Mouse (Mus musculus) lung, postnatal 0 days (tissue): ENCODE results near the gene Ddx55. TPM values are rescaled to one million over a fixed set of nuclear protein-coding genes. Genes with fewer than 3 reads are reported as not detected.
"Not testable (repeated sequence)": the region's sequence is repeated elsewhere in the genome, so short reads cannot be mapped to it uniquely, and the experiment has no call there.

Experiments
- ATAC-seq: fragments of 200-750 bp; cut with Nextera tagmentation; 2 replicates; pipeline ENCODE4 v1.8.0; 2017; ENCODE audit warnings: moderate library complexity
- DNase-seq: peaks from one replicate; pipeline ENCODE4 v3.0.0-alpha.2; 2016; ENCODE audit warnings: low spot score
- H3K27ac ChIP-seq: fragments of 300-500 bp; sonication (generic); 2 replicates; pipeline ENCODE4 v1.5.1; 2014; ENCODE audit warnings: antibody characterized with exemption, mild to moderate bottlenecking, low read length, mixed read lengths
- H3K27me3 ChIP-seq: fragments of 300-500 bp; sonication (generic); replicated peaks from 2 replicates; pipeline ENCODE4 v1.6.1; 2014; ENCODE audit warnings: low read length, mixed read lengths; ENCODE audit not compliant: insufficient read depth
- H3K36me3 ChIP-seq: fragments of 300-500 bp; sonication (generic); 2 replicates; pipeline ENCODE4 v1.6.1; 2014; ENCODE audit warnings: low read length, mixed read lengths; ENCODE audit not compliant: insufficient read depth
- H3K4me1 ChIP-seq: fragments of 300-500 bp; sonication (generic); 2 replicates; pipeline ENCODE4 v1.6.1; 2014; ENCODE audit warnings: antibody characterized with exemption, low read depth, low read length, mixed read lengths; ENCODE audit not compliant: insufficient read depth
- H3K4me2 ChIP-seq: fragments of 300-500 bp; sonication (generic); replicated peaks from 2 replicates; pipeline ENCODE4 v1.6.1; 2014; ENCODE audit warnings: low read depth, mild to moderate bottlenecking, low read length, moderate library complexity, mixed read lengths
- H3K4me3 ChIP-seq: fragments of 300-500 bp; sonication (generic); 2 replicates; pipeline ENCODE4 v1.5.1; 2014; ENCODE audit warnings: low read depth, low read length
- H3K9ac ChIP-seq: fragments of 300-500 bp; sonication (generic); replicated peaks from 2 replicates; pipeline ENCODE4 v1.6.1; 2014; ENCODE audit warnings: low read depth, mild to moderate bottlenecking
- H3K9me3 ChIP-seq: fragments of 300-500 bp; sonication (generic); 2 replicates; pipeline ENCODE4 v1.6.1; 2016; ENCODE audit warnings: low read length, mixed read lengths
- CTCF ChIP-seq: IDR thresholded peaks from 2 replicates; pipeline ENCODE4 v1.5.1; 2016; ENCODE audit warnings: antibody characterized with exemption, mild to moderate bottlenecking
- EP300 ChIP-seq: IDR thresholded peaks from 2 replicates; pipeline ENCODE4 v1.6.1; 2016; ENCODE audit warnings: antibody characterized with exemption, mild to moderate bottlenecking, control low read depth
- WGBS: fragments of 180-500 bp; shearing (Covaris S2); extraction: QIAGEN DNeasy Blood & Tissue Kit; methylation state at CpG from one replicate; pipeline ENCODE4 v1.1.7; 2014; 5-methylcytosine and 5-hydroxymethylcytosine counted together
- polyA plus RNA-seq: library from polyadenylated mRNA; unstranded; fragments of >200 nt; fragmentation: Nextera tagmentation; extraction: Ambion mirVana; gene quantifications from 2 replicates; pipeline ENCODE4 v1.2.1, GENCODE M21; 2015

Ddx55 gene
- polyA plus RNA-seq, 1 experiment from 2014 or later = 6.3 TPM

DNA sequence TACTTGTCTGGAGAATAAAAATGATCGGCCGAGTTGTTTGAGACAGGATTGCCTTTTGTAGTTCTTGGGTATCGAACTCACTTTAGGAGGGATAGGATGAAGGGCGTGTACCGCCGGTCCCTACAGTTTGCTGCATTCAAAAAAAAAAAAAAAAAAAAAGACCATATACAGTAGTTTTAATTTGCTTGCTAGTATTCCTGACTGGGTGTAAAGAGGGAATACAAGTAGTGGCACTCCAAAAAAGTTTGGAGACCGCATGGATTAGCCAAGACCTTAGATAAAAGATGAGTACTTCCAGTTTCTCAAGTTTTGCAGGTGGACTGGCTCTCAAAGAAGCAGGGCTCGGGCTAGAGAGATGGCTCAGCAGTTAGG, 11.1 kb upstream of the Ddx55 start:
- no peak for TF ChIP-seq EP300
- TF ChIP-seq CTCF = no peak
- DNase-seq (no peak), ATAC-seq (no peak)
- Histone ChIP-seq H3K4me1 (peaks cover 6% of the 10 kb centered on the region), H3K4me2 (peak overlapping the region; percentile 65), H3K9me3 (no peaks in the 10 kb centered on the region), H3K27ac (peak overlapping the region; percentile 96; the same call in 1 of the 2 replicates), H3K27me3 (no peaks in the 10 kb centered on the region), H3K4me3 (peak overlapping the region; percentile 72), H3K36me3 (peaks cover 15% of the 10 kb centered on the region; the same call in 1 of the 2 replicates), H3K9ac (peak overlapping the region; percentile 84)
- WGBS = 5% methylated on average over 8 of the region's 8 CpGs

DNA sequence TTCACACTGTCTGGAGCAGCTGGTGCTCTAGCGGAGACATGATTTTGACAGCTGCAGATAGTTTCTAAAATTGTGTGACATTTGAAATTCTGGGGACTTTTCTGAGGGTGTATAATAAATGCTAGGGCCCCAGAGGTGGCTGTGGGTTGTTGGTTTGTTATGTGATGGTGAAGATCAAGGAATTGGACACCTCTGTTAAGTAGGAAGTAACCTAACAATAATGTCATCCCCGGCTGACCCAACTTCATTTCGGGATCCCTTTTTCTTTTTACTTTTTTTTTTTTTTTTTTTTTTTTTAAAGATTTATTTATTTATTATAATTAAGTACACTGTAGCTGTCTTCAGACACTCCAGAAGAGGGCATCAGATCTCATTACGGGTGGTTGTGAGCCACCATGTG, 1.9 kb upstream of the Ddx55 start:
- H3K36me3 ChIP-seq = peaks cover 14% of the 10 kb centered on the region; the same call in 1 of the 2 replicates
- 67% methylated on average over 4 of the region's 4 CpGs for WGBS

DNA sequence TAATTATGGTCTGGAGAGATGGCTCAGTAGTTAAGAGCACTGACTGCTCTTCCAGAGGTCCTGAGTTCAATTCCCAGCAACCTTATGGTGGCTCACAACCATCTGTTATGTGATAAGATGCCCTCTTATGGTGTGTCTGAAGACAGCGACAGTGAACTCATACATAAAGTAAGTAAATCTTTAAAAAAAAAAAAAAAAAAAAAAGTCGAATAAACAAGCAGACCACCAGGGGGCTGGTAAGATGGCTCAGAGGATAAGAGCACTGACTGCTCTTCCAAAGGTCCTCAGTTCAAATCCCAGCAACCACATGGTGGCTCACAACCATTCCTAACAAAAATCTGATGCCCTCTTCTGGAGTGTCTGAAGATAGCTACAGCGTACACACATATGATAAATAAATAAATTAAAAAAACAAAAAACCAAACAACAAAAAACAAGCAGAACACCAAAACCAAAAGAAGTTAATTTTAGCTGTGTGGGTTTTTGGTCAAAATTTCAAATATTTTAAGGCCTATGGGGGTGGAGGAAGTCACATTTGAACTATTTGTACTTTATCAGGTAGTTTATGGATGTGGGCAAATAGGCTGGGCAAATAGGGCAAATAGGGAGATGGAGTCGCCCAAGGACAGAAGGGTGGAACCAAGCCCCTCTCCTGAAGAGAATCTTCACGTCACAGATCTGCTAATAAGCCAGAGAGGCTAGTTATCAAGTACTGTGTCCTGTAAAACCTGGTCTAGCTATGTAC, 1.1 kb upstream of the Ddx55 start:
- H3K4me3 ChIP-seq = peak overlapping the region; percentile 85; the same call in 1 of the 2 replicates
- WGBS = 25% methylated on average over 5 of the region's 5 CpGs
- peak overlapping the region; percentile 82; the same call in 1 of the 2 replicates for H3K27ac ChIP-seq

More for the DNA sequence above, 1.9 kb upstream of the Ddx55 start:
- not testable (repeated sequence) for H3K9ac ChIP-seq, H3K4me1 ChIP-seq, H3K4me3 ChIP-seq, H3K4me2 ChIP-seq, H3K27me3 ChIP-seq, H3K9me3 ChIP-seq, DNase-seq, ATAC-seq, H3K27ac ChIP-seq

DNA sequence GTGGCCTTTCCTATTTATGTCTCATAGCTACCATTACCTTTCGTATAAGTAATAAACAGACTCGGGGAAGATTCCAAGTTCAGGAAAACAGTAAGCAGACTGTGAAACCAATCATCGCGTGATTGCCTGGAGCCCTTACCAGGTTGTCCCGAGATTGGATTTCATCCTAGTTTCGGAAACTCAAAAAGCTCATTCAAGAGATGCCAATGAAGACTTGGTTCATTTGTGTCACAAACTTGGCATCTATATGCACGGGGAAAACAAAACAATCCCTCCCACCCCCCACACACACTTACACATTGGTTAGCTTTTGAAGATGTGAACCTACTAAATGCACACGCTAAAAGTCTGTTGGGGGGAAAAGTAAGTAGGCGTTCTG, 581 bp upstream of the Ddx55 start:
- no peak for ATAC-seq
- peaks cover 4% of the 10 kb centered on the region; the same call in 1 of the 2 replicates for H3K4me1 ChIP-seq
- peak; percentile 25 for DNase-seq
- WGBS = 8% methylated on average over 9 of the region's 9 CpGs
- peak overlapping the region; percentile 85 for H3K4me3 ChIP-seq
- TF ChIP-seq CTCF (no peak), EP300 (0 out of 2 replicates have a peak, but pooled peaks have one; percentile 3)
- H3K27me3 ChIP-seq = no peaks in the 10 kb centered on the region
- H3K27ac ChIP-seq = peak overlapping the region; percentile 82
- peak overlapping the region; percentile 83 for H3K4me2 ChIP-seq
- H3K36me3 ChIP-seq = 0 out of 2 replicates have a peak, but pooled peaks cover 8% of the 10 kb centered on the region
- H3K9me3 ChIP-seq = no peaks in the 10 kb centered on the region
- peak overlapping the region; percentile 68 for H3K9ac ChIP-seq

More for the DNA sequence above, 1.1 kb upstream of the Ddx55 start:
- ATAC-seq, H3K36me3 ChIP-seq, H3K27me3 ChIP-seq, H3K9me3 ChIP-seq, H3K4me1 ChIP-seq, DNase-seq: not testable (repeated sequence)
- Histone ChIP-seq H3K9ac (peak overlapping the region; percentile 68; the same call in 1 of the 2 replicates), H3K4me2 (peak overlapping the region; percentile 83)
- peak; percentile 29; the same call in 1 of the 2 replicates for TF ChIP-seq CTCF
- 0 out of 2 replicates have a peak, but pooled peaks have one; percentile 5 for TF ChIP-seq EP300

DNA sequence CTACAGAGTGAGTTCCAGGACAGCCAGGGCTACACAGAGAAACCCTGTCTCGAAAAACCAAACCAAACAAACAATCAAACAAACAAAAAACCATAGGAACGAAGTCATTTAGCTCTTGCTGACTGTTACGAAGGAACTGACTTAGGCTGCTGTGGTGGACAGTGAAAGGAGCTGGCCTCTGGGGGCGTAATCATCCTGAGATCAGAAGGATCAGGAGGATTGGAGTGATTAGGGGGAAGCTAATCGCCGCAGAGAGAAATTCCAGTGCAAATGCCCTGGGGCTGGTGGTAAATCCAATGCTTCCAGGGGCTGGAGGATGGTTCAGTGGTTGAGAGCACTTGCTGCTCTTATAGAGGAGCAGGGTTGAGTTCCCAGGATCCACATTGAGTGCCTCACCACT, 943 bp downstream of the Ddx55 start:
- Histone ChIP-seq H3K9me3 (no peaks in the 10 kb centered on the region), H3K27ac (no peak overlapping the region), H3K4me1 (peaks cover 4% of the 10 kb centered on the region; the same call in 1 of the 2 replicates), H3K9ac (no peak overlapping the region; the same call in 1 of the 2 replicates), H3K4me2 (no peak overlapping the region), H3K27me3 (no peaks in the 10 kb centered on the region), H3K36me3 (0 out of 2 replicates have a peak, but pooled peaks cover 7% of the 10 kb centered on the region), H3K4me3 (no peak overlapping the region)
- no peak for DNase-seq
- no peak for TF ChIP-seq CTCF
- TF ChIP-seq EP300 = no peak
- whole genome bisulfite sequencing = 69% methylated on average over 6 of the region's 6 CpGs
- ATAC-seq = no peak

DNA sequence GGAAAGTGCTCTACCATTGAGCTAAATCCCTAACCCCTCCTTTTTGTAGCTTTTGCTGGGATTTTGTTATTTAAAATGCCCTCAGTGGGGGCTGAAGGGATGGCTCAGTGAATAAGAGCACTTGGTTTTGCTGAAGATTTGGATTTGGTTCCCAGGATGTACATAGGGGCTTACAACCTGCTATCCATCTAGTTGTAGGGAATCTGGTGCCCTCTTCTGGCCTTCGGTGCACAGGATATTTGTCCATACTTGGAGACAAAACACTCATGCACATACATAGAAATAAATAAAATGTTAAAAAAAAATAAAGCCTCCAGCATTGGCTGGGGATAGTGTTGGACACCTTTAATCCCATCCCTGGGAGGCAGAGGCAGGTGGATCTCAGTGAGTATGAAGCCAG, 2.5 kb downstream of the Ddx55 start:
- H3K9me3 ChIP-seq = no peaks in the 10 kb centered on the region
- ATAC-seq (no peak), DNase-seq (no peak)
- H3K27ac ChIP-seq = no peak overlapping the region
- H3K27me3 ChIP-seq = no peaks in the 10 kb centered on the region
- H3K4me3 ChIP-seq = no peak overlapping the region
- WGBS = 60% methylated on average over 1 of the region's 1 CpGs
- H3K4me2 ChIP-seq = no peak overlapping the region
- H3K9ac ChIP-seq = no peak overlapping the region
- TF ChIP-seq EP300 = no peak
- peak; percentile 54 for TF ChIP-seq CTCF
- peaks cover 4% of the 10 kb centered on the region; the same call in 1 of the 2 replicates for H3K4me1 ChIP-seq
- 0 out of 2 replicates have a peak, but pooled peaks cover 10% of the 10 kb centered on the region for H3K36me3 ChIP-seq
